Mouse (Mus musculus) heart, embryonic 13.5 days (tissue): ENCODE results near the gene Ralgps1. TPM values are rescaled to one million over a fixed set of nuclear protein-coding genes. Genes with fewer than 3 reads are reported as not detected.

Experiments used
- ATAC-seq: fragments of 200-750 bp; cut with Nextera tagmentation; 2 replicates; pipeline ENCODE4 v1.8.0; 2017; ENCODE audit warnings: moderate TSS enrichment; ENCODE audit not compliant: insufficient number of reproducible peaks, low FRiP score, low TSS enrichment; ENCODE audit errors: extremely low read depth
- H3K27ac ChIP-seq: fragments of 300-500 bp; sonication (generic); replicated peaks from 2 replicates; pipeline ENCODE4 v1.5.1; 2015; ENCODE audit warnings: moderate library complexity, mild to moderate bottlenecking, inconsistent platforms
- H3K27me3 ChIP-seq: fragments of 300-500 bp; sonication (generic); replicated peaks from 2 replicates; pipeline ENCODE4 v1.6.1; 2015; ENCODE audit warnings: mild to moderate bottlenecking, inconsistent platforms
- H3K36me3 ChIP-seq: fragments of 300-500 bp; sonication (generic); 2 replicates; pipeline ENCODE4 v1.6.1; 2015; ENCODE audit warnings: mild to moderate bottlenecking, inconsistent platforms
- H3K4me1 ChIP-seq: fragments of 300-500 bp; sonication (generic); 2 replicates; pipeline ENCODE4 v1.6.1; 2015; ENCODE audit warnings: inconsistent platforms
- H3K4me2 ChIP-seq: fragments of 300-500 bp; sonication (generic); 2 replicates; pipeline ENCODE4 v1.6.1; 2015; ENCODE audit warnings: inconsistent platforms, mild to moderate bottlenecking, moderate library complexity
- H3K4me3 ChIP-seq: fragments of 300-500 bp; sonication (generic); 2 replicates; pipeline ENCODE4 v1.5.1; 2015; ENCODE audit warnings: moderate library complexity, mild to moderate bottlenecking, inconsistent platforms
- H3K9ac ChIP-seq: fragments of 300-500 bp; sonication (generic); 2 replicates; pipeline ENCODE4 v1.6.1; 2015; ENCODE audit warnings: inconsistent platforms, mild to moderate bottlenecking, moderate library complexity
- H3K9me3 ChIP-seq: fragments of 300-500 bp; sonication (generic); 2 replicates; pipeline ENCODE4 v1.6.1; 2016; ENCODE audit warnings: inconsistent platforms
- WGBS: fragments of 180-500 bp; shearing (Covaris S2); methylation state at CpG from one replicate; pipeline ENCODE4 v1.1.7; 2015; ENCODE audit warnings: mixed read lengths; 5-methylcytosine and 5-hydroxymethylcytosine counted together
- polyA plus RNA-seq: library from polyadenylated mRNA; unstranded; fragments of >200 nt; fragmentation: Nextera tagmentation; extraction: Ambion mirVana; gene quantifications from 2 replicates; pipeline ENCODE4 v1.2.1, GENCODE M21; 2015

The Ralgps1 gene
- polyA plus RNA-seq, result 3.7 and 3.9 TPM in 2 replicates

- ATAC-seq, result peak; percentile 94
- Histone ChIP-seq H3K9me3 (no peaks in the 10 kb centered on the region), H3K4me3 (peak within 1 kb of the TSS; percentile 72), H3K36me3 (no peaks in the 10 kb centered on the region), H3K27ac (peak within 1 kb of the TSS; percentile 96), H3K27me3 (no peaks in the 10 kb centered on the region), H3K4me2 (peak within 1 kb of the TSS; percentile 85), H3K4me1 (peaks cover 22% of the 10 kb centered on the region), H3K9ac (peak within 1 kb of the TSS; percentile 84)
- WGBS, result 1% methylated on average over 63 of the region's 74 CpGs
Measured at GRCm38 (mm10) chr2:33370777-33371647, at the start of gene Ralgps1. Ralgps1 (minus strand) TSS chr2:33371486.

DNA sequence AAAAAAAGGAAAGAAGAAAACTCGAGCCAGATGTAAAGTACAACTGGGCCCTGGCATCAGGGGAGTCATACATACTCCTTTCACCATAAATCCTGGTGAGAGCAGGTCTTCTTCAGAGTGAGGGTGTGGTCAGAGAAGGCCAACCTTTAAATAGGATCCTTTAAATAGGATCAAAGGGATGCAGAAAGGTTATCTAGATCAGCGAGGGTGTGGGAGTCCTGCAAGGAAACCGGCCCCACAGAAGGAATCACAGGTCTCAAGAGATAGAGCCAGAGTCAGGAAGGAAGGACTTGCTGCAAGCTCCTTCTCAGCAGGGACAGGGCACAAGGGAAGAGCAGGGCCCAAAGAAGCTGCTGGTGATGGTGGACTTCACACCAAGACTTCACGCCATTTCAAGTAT lies 46.2 kb upstream of the Ralgps1 start:
- Histone ChIP-seq H3K4me2 (no peak overlapping the region), H3K4me1 (peaks cover 23% of the 10 kb centered on the region), H3K27ac (no peak overlapping the region), H3K27me3 (no peaks in the 10 kb centered on the region), H3K36me3 (peaks cover 49% of the 10 kb centered on the region), H3K9ac (no peak overlapping the region), H3K9me3 (no peaks in the 10 kb centered on the region), H3K4me3 (no peak overlapping the region)
- ATAC-seq, result no peak
- 44% methylated on average over 4 of the region's 4 CpGs for WGBS

DNA sequence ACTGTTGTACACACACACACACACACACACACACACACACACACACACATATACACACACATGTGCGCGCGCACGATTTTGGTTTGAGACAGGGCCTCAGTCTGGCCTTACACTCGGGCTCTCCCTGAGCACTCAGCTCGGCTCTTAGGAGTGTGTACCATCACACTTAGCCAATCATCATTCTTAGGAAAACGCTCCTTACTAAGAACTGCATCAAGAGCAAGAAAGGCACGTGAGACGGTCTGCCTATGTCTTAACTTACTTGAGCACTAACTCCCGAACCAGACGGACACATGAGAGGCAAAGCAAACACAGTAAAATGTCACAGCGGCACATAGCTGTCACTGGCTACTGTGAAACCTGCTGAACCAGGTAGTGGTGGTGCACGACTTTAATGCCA lies 42.7 kb upstream of the Ralgps1 start:
- peaks cover 24% of the 10 kb centered on the region for H3K4me1 ChIP-seq
- WGBS, result 89% methylated on average over 13 of the region's 13 CpGs
- H3K27ac ChIP-seq, result no peak overlapping the region
- no peaks in the 10 kb centered on the region for H3K9me3 ChIP-seq
- no peak for ATAC-seq
- H3K4me2 ChIP-seq, result no peak overlapping the region
- no peaks in the 10 kb centered on the region for H3K27me3 ChIP-seq
- H3K4me3 ChIP-seq, result no peak overlapping the region
- H3K36me3 ChIP-seq, result peaks cover 55% of the 10 kb centered on the region
- no peak overlapping the region for H3K9ac ChIP-seq

DNA sequence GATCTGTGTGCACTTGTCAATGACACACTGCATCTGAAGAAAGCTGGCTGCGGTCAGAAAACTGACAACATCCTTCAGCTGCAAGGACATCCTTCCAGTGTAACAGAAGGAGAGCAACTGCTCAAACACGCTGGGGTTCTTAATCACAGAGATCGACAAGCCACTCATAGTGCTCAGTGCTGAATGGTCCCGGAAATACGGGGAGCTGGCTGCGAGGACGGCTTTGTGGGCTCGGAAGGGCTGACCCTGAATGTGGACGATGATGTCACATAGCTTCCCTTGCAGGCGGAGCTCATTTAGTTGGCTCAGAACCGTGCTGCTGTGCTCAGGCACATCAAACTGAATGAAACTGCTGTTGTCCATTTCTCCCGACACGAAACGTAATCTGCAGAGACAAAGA lies 40.8 kb upstream of the Ralgps1 start:
- Histone ChIP-seq H3K4me2 (no peak overlapping the region), H3K27me3 (no peaks in the 10 kb centered on the region), H3K36me3 (peaks cover 58% of the 10 kb centered on the region), H3K9ac (no peak overlapping the region), H3K27ac (no peak overlapping the region), H3K4me1 (peaks cover 17% of the 10 kb centered on the region), H3K4me3 (no peak overlapping the region), H3K9me3 (no peaks in the 10 kb centered on the region)
- ATAC-seq, result no peak
- 67% methylated on average over 14 of the region's 14 CpGs for WGBS

DNA sequence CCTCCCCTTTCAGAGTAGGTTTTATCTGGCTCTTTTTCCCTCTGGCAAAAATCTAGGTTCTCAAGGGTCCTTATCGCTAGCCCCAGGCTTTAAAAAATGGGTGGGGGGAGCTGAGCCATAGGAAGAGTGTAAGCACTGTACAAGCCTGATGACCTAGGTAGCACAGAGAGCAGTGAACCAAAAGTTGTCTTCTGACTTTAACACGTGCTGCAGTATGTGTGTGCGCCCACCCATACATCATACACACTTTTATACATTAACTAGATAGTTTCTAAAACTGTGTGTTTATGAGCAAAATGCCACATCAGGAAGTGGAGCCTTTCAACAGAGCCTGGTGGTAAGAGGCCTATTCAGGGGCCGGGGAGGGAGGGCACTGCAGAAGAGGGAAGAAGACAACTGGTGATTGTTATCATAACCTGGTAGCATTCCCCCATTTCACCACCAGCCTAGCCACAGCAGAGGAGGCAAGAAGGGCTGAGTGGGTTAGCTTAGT lies 32.3 kb upstream of the Ralgps1 start:
- Histone ChIP-seq H3K4me3 (no peak overlapping the region), H3K27me3 (no peaks in the 10 kb centered on the region), H3K36me3 (peaks cover 15% of the 10 kb centered on the region), H3K9me3 (no peaks in the 10 kb centered on the region), H3K27ac (no peak overlapping the region), H3K4me2 (no peak overlapping the region), H3K4me1 (peaks cover 13% of the 10 kb centered on the region), H3K9ac (no peak overlapping the region)
- WGBS, result 60% methylated on average over 4 of the region's 4 CpGs
- ATAC-seq, result no peak

DNA sequence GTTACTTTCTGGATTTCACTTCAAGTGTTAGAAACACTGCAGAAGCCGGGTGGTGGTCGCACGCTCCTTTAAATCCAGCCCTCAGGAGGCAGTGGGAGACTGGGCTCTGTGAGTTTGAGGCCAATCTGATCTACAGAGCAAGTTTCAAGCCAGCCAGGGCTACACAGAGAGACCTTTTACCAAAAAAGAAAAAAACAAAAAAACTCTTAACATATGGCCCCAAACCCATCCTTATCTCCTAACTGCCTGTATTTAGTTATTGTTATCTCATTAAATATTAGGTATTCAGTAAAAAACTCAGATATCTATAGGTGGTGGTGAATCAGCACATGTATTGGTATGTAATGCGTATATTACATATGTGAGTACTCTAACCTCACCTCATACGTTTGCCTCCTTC lies 31.4 kb upstream of the Ralgps1 start:
- no peak for ATAC-seq
- Histone ChIP-seq H3K27me3 (no peaks in the 10 kb centered on the region), H3K9ac (no peak overlapping the region), H3K27ac (no peak overlapping the region), H3K4me2 (no peak overlapping the region), H3K36me3 (peaks cover 10% of the 10 kb centered on the region), H3K4me1 (peaks cover 13% of the 10 kb centered on the region), H3K4me3 (no peak overlapping the region), H3K9me3 (no peaks in the 10 kb centered on the region)
- 69% methylated on average over 5 of the region's 5 CpGs for WGBS

GRCm38 (mm10) chr2:33402236-33402635 lies 30.9 kb upstream of the Ralgps1 start:
- H3K36me3 ChIP-seq, result peaks cover 8% of the 10 kb centered on the region
- H3K9ac ChIP-seq, result no peak overlapping the region
- no peaks in the 10 kb centered on the region for H3K9me3 ChIP-seq
- no peaks in the 10 kb centered on the region for H3K27me3 ChIP-seq
- no peak overlapping the region for H3K4me2 ChIP-seq
- H3K27ac ChIP-seq, result no peak overlapping the region
- H3K4me3 ChIP-seq, result no peak overlapping the region
- 33% methylated on average over 7 of the region's 7 CpGs for WGBS
- peaks cover 13% of the 10 kb centered on the region for H3K4me1 ChIP-seq
- no peak for ATAC-seq

DNA sequence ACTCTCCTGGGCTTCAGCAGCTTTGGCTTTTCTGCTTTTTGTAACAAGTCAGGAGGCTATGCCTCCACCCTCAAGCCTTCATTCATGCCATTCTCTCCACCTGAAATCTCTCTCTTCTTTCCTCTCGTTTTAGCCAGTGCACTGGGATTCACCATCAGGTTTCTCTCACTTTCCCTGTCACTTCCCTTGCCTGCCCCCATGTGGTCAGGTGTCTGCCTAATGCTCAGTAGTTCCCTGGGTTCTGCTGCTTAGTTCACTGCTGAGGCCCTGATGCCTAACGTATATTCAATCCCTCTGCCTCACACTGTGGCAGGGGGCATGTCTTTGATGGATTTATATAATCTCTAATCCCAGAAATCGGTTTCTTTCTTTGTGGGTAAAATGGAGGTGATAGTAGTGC lies 29.9 kb upstream of the Ralgps1 start:
- Histone ChIP-seq H3K9me3 (no peaks in the 10 kb centered on the region), H3K27me3 (no peaks in the 10 kb centered on the region), H3K27ac (no peak overlapping the region), H3K4me1 (peaks cover 9% of the 10 kb centered on the region; the same call in 1 of the 2 replicates), H3K36me3 (peaks cover 3% of the 10 kb centered on the region), H3K4me3 (no peak overlapping the region), H3K9ac (no peak overlapping the region), H3K4me2 (no peak overlapping the region)
- ATAC-seq, result no peak
- 31% methylated on average over 3 of the region's 3 CpGs for WGBS

GRCm38 (mm10) chr2:33400541-33400940 lies 29.3 kb upstream of the Ralgps1 start:
- ATAC-seq, result no peak
- Histone ChIP-seq H3K36me3 (0 out of 2 replicates have a peak, but pooled peaks cover 2% of the 10 kb centered on the region), H3K9me3 (no peaks in the 10 kb centered on the region), H3K4me3 (no peak overlapping the region), H3K9ac (no peak overlapping the region), H3K4me1 (peaks cover 7% of the 10 kb centered on the region; the same call in 1 of the 2 replicates), H3K27ac (no peak overlapping the region), H3K4me2 (no peak overlapping the region), H3K27me3 (no peaks in the 10 kb centered on the region)
- WGBS, result 49% methylated on average over 5 of the region's 5 CpGs

GRCm38 (mm10) chr2:33399091-33399490 lies 27.8 kb upstream of the Ralgps1 start:
- 76% methylated on average over 7 of the region's 7 CpGs for WGBS
- Histone ChIP-seq H3K4me3 (no peak overlapping the region), H3K27me3 (no peaks in the 10 kb centered on the region), H3K4me1 (peaks cover 7% of the 10 kb centered on the region; the same call in 1 of the 2 replicates), H3K9ac (no peak overlapping the region), H3K9me3 (no peaks in the 10 kb centered on the region), H3K27ac (no peak overlapping the region), H3K4me2 (no peak overlapping the region), H3K36me3 (no peaks in the 10 kb centered on the region)
- no peak for ATAC-seq

GRCm38 (mm10) chr2:33397036-33397435 lies 25.8 kb upstream of the Ralgps1 start:
- ATAC-seq, result no peak

GRCm38 (mm10) chr2:33395053-33395452 lies 23.8 kb upstream of the Ralgps1 start:
- no peaks in the 10 kb centered on the region for H3K36me3 ChIP-seq
- no peaks in the 10 kb centered on the region for H3K27me3 ChIP-seq
- H3K9me3 ChIP-seq, result peaks cover 1% of the 10 kb centered on the region; the same call in 1 of the 2 replicates
- H3K9ac ChIP-seq, result no peak overlapping the region
- H3K4me1 ChIP-seq, result no peaks in the 10 kb centered on the region
- no peak overlapping the region for H3K4me2 ChIP-seq
- no peak overlapping the region for H3K27ac ChIP-seq
- WGBS, result 85% methylated on average over 2 of the region's 2 CpGs
- no peak overlapping the region for H3K4me3 ChIP-seq
- ATAC-seq, result no peak

More at GRCm38 (mm10) chr2:33397036-33397435, 25.8 kb upstream of the Ralgps1 start:
- H3K4me2 ChIP-seq, result no peak overlapping the region
- no peaks in the 10 kb centered on the region for H3K9me3 ChIP-seq
- no peak overlapping the region for H3K27ac ChIP-seq
- no peak overlapping the region for H3K4me3 ChIP-seq
- H3K36me3 ChIP-seq, result no peaks in the 10 kb centered on the region
- H3K9ac ChIP-seq, result no peak overlapping the region
- H3K4me1 ChIP-seq, result no peaks in the 10 kb centered on the region
- no peaks in the 10 kb centered on the region for H3K27me3 ChIP-seq
- 59% methylated on average over 4 of the region's 4 CpGs for WGBS
